Mouse (Mus musculus): ENCODE results near the gene 1600002K03Rik. TPM values are rescaled to one million over a fixed set of nuclear protein-coding genes. Genes with fewer than 3 reads are reported as not detected.
A peak's percentile ranks its signal among the peaks of the same experiment; 100 is the strongest.

The 1600002K03Rik gene
- total and polyA plus RNA-seq, 3 experiments = 5.9 to 6.3 (median 6.0) TPM

- no peak for DNase-seq
- no peak for TF ChIP-seq EP300 (IDR thresholded peaks at IDR 0.05; ENCODE audit: insufficient read depth, low read depth, low read length)
- TF ChIP-seq POLR2A (IDR thresholded peaks at IDR 0.05; ENCODE audit: insufficient read depth, low read depth, low read length) = no peak
- no peak for TF ChIP-seq CTCF (IDR thresholded peaks at IDR 0.05)
- intact Hi-C loops (cut with DNase I) = loop anchor here (2.0 to 5.0 kb wide), 3 partner anchors 23 to 213 kb away; partner anchors contain the start of genes Arid3a and Wdr18
- Histone ChIP-seq H3K27ac (no peak overlapping the region), H3K4me3 (no peak overlapping the region), H3K9ac (ENCODE audit: low read depth, low read length) (no peak overlapping the region), H3K79me2 (replicated peaks; ENCODE audit: control insufficient read depth, insufficient read depth, low read length) (peaks cover 4% of the 10 kb centered on the region), H3K36me3 (ENCODE audit: control insufficient read depth, insufficient read depth, low read length) (no peaks in the 10 kb centered on the region), H3K4me1 (ENCODE audit: control insufficient read depth, insufficient read depth, low read length) (peaks cover 7% of the 10 kb centered on the region), H3K27me3 (ENCODE audit: control insufficient read depth, insufficient read depth, low read length) (no peaks in the 10 kb centered on the region; the same call in 1 of the 2 replicates)
- 81% methylated on average over 11 of the region's 11 CpGs for WGBS
Measured at GRCm38 (mm10) chr10:80139975-80140665, 32.6 kb upstream of the 1600002K03Rik start.

- H3K27me3 ChIP-seq (ENCODE audit: control insufficient read depth, insufficient read depth, low read length) = no peaks in the 10 kb centered on the region; the same call in 1 of the 2 replicates
- 69% methylated on average over 10 of the region's 10 CpGs for WGBS
- H3K27ac ChIP-seq = peak within 1 kb of the TSS; percentile 95
- peak within 1 kb of the TSS; percentile 47 for H3K4me3 ChIP-seq
- peaks cover 4% of the 10 kb centered on the region for H3K79me2 ChIP-seq (replicated peaks; ENCODE audit: control insufficient read depth, insufficient read depth, low read length)
- TF ChIP-seq EP300 (IDR thresholded peaks at IDR 0.05; ENCODE audit: insufficient read depth, low read depth, low read length) (no peak), CTCF (IDR thresholded peaks at IDR 0.05) (no peak), POLR2A (IDR thresholded peaks at IDR 0.05; ENCODE audit: insufficient read depth, low read depth, low read length) (no peak)
- no peaks in the 10 kb centered on the region for H3K36me3 ChIP-seq (ENCODE audit: control insufficient read depth, insufficient read depth, low read length)
- peaks cover 8% of the 10 kb centered on the region for H3K4me1 ChIP-seq (ENCODE audit: control insufficient read depth, insufficient read depth, low read length)
- peak within 1 kb of the TSS; percentile 76 for H3K9ac ChIP-seq (ENCODE audit: low read depth, low read length)
- intact Hi-C loops (cut with DNase I) = loop anchor here (1.0 to 5.0 kb wide), 4 partner anchors 24 to 213 kb away; partner anchors contain the start of genes Arid3a, Tmem259 and Wdr18
- DNase-seq = no peak
Measured at GRCm38 (mm10) chr10:80140666-80141035, 32.1 kb upstream of the 1600002K03Rik start, which contains the start of gene Cbarp. Cbarp (minus strand) TSS chr10:80140835.

GRCm38 (mm10) chr10:80141243-80141642 is 31.5 kb upstream of the 1600002K03Rik start:
- DNase-seq = peak; percentile 95 to 98
- under 1% methylated on average over 29 of the region's 29 CpGs for WGBS
- no peaks in the 10 kb centered on the region for H3K36me3 ChIP-seq (ENCODE audit: control insufficient read depth, insufficient read depth, low read length)
- peaks cover 4% of the 10 kb centered on the region for H3K79me2 ChIP-seq (replicated peaks; ENCODE audit: control insufficient read depth, insufficient read depth, low read length)
- peaks cover 8% of the 10 kb centered on the region for H3K4me1 ChIP-seq (ENCODE audit: control insufficient read depth, insufficient read depth, low read length)
- H3K9ac ChIP-seq (ENCODE audit: low read depth, low read length) = peak overlapping the region; percentile 76
- intact Hi-C loops (cut with DNase I) = loop anchor here (1.0 to 5.0 kb wide), 4 partner anchors 24 to 214 kb away; partner anchors contain the start of genes Arid3a, Tmem259 and Wdr18
- TF ChIP-seq EP300 (IDR thresholded peaks at IDR 0.05; ENCODE audit: insufficient read depth, low read depth, low read length) (peak; percentile 81; the same call in 1 of the 2 replicates), CTCF (IDR thresholded peaks at IDR 0.05) (peak; percentile 79), POLR2A (IDR thresholded peaks at IDR 0.05; ENCODE audit: insufficient read depth, low read depth, low read length) (peak; percentile 83)
- no peaks in the 10 kb centered on the region; the same call in 1 of the 2 replicates for H3K27me3 ChIP-seq (ENCODE audit: control insufficient read depth, insufficient read depth, low read length)
- H3K4me3 ChIP-seq = peak overlapping the region; percentile 47
- H3K27ac ChIP-seq = peak overlapping the region; percentile 95

- TF ChIP-seq EP300 (IDR thresholded peaks at IDR 0.05; ENCODE audit: insufficient read depth, low read depth, low read length) = peak; percentile 79
- no peak for TF ChIP-seq CTCF (IDR thresholded peaks at IDR 0.05)
- peak; percentile 98 for TF ChIP-seq POLR2A (IDR thresholded peaks at IDR 0.05; ENCODE audit: insufficient read depth, low read depth, low read length)
Measured at GRCm38 (mm10) chr10:80141786-80142529, 30.8 kb upstream of the 1600002K03Rik start.

DNA sequence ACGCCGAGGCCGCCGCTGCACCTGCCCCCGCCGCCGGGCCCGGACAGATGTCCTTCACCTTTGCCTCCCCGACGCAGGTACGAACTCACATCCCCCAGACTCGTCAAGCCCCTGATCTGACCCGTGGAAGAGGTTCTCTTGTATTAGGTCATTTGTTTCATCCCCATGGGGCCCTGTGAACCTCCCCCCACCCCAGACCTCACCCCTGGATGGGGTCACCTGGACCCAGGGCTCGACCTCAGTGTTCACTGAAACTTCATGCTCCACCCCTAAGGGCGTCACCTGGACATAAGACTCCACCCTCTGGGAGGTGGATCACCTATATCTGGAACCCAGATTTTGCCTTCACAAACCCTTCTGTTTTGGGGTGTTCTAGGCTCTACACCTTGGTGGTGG is 30.2 kb upstream of the 1600002K03Rik start:
- Histone ChIP-seq H3K27ac (peak overlapping the region; percentile 95), H3K9ac (ENCODE audit: low read depth, low read length) (peak overlapping the region; percentile 99), H3K36me3 (ENCODE audit: control insufficient read depth, insufficient read depth, low read length) (no peaks in the 10 kb centered on the region), H3K27me3 (ENCODE audit: control insufficient read depth, insufficient read depth, low read length) (no peaks in the 10 kb centered on the region; the same call in 1 of the 2 replicates), H3K4me3 (peak overlapping the region; percentile 84), H3K4me1 (ENCODE audit: control insufficient read depth, insufficient read depth, low read length) (peaks cover 19% of the 10 kb centered on the region), H3K79me2 (replicated peaks; ENCODE audit: control insufficient read depth, insufficient read depth, low read length) (peaks cover 4% of the 10 kb centered on the region)
- no peak for TF ChIP-seq EP300 (IDR thresholded peaks at IDR 0.05; ENCODE audit: insufficient read depth, low read depth, low read length)
- TF ChIP-seq POLR2A (IDR thresholded peaks at IDR 0.05; ENCODE audit: insufficient read depth, low read depth, low read length) = no peak; the same call in 1 of the 2 replicates
- TF ChIP-seq CTCF (IDR thresholded peaks at IDR 0.05) = no peak
- WGBS = 0% methylated on average over 15 of the region's 15 CpGs
- DNase-seq = no peak
- intact Hi-C loops (cut with DNase I) = loop anchor here (5.0 kb wide), 1 partner anchor 215 kb away; the partner anchor contains the start of gene Arid3a

More at GRCm38 (mm10) chr10:80141786-80142529, 30.8 kb upstream of the 1600002K03Rik start:
- Histone ChIP-seq H3K27ac (peak overlapping the region; percentile 95), H3K36me3 (ENCODE audit: control insufficient read depth, insufficient read depth, low read length) (no peaks in the 10 kb centered on the region), H3K9ac (ENCODE audit: low read depth, low read length) (peak overlapping the region; percentile 99), H3K4me1 (ENCODE audit: control insufficient read depth, insufficient read depth, low read length) (peaks cover 14% of the 10 kb centered on the region), H3K4me3 (peak overlapping the region; percentile 84), H3K79me2 (replicated peaks; ENCODE audit: control insufficient read depth, insufficient read depth, low read length) (peaks cover 4% of the 10 kb centered on the region), H3K27me3 (ENCODE audit: control insufficient read depth, insufficient read depth, low read length) (no peaks in the 10 kb centered on the region; the same call in 1 of the 2 replicates)
- DNase-seq = peak; percentile 92 to 96
- intact Hi-C loops (cut with DNase I) = loop anchor here (1.0 to 5.0 kb wide), 4 partner anchors 25 to 215 kb away; partner anchors contain the start of genes Arid3a, Tmem259 and Wdr18
- under 1% methylated on average over 43 of the region's 43 CpGs for WGBS
